Mouse (Mus musculus): ENCODE measurements around the gene Igsf10. TPM values are rescaled to one million over a fixed set of nuclear protein-coding genes. Genes with fewer than 3 reads are reported as not detected.

The Igsf10 gene
- polyA plus RNA-seq, 1 experiment from 2014 or later, result 2.8 TPM

- TF ChIP-seq EP300 (IDR thresholded peaks at IDR 0.05), result no peak
- no peak for TF ChIP-seq CTCF (IDR thresholded peaks at IDR 0.05)
- Histone ChIP-seq H3K9ac (replicated peaks; ENCODE audit: low read depth) (no peak overlapping the region), H3K4me1 (ENCODE audit: insufficient read depth, low read depth, low read length) (no peaks in the 10 kb centered on the region), H3K36me3 (ENCODE audit: insufficient read depth, low read length) (no peaks in the 10 kb centered on the region), H3K9me3 (ENCODE audit: low read length) (no peaks in the 10 kb centered on the region), H3K27me3 (replicated peaks; ENCODE audit: insufficient read depth, low read length) (no peaks in the 10 kb centered on the region), H3K27ac (ENCODE audit: low read length) (no peak overlapping the region), H3K4me2 (replicated peaks; ENCODE audit: low read depth, low read length) (no peak overlapping the region), H3K4me3 (ENCODE audit: low read depth, low read length) (no peak overlapping the region)
- DNase-seq (ENCODE audit: low spot score), result no peak
- WGBS, result 32% methylated on average over 3 of the region's 3 CpGs
- no peak for ATAC-seq
Observed at GRCm38 (mm10) chr3:59277502-59278253, 66.5 kb downstream of the Igsf10 start.

DNA sequence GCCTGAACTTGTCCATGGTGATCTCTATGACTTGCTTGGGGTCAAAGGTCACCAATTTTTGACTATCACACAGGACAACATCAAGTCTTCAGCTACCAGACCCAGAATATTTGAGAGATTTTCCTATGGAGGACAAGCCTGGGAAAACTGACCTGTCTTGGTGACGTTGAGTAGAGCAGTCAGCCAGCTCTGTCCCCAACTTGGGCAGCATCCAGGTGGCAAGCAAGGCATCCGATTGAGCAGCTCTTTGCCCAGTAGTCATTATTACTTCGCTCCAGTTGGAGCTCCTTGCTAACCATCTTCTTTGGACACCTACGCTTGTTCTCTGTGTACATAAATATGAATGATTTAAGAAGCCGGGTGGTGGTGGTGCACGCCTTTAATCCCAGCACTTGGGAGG lies 73.4 kb downstream of the Igsf10 start:
- H3K4me1 ChIP-seq (ENCODE audit: insufficient read depth, low read depth, low read length), result no peaks in the 10 kb centered on the region
- WGBS, result 92% methylated on average over 6 of the region's 6 CpGs
- DNase-seq (ENCODE audit: low spot score), result no peak

More for the DNA sequence above, 73.4 kb downstream of the Igsf10 start:
- TF ChIP-seq EP300 (IDR thresholded peaks at IDR 0.05), result no peak
- no peak for TF ChIP-seq CTCF (IDR thresholded peaks at IDR 0.05)
- no peaks in the 10 kb centered on the region for H3K36me3 ChIP-seq (ENCODE audit: insufficient read depth, low read length)
- H3K4me2 ChIP-seq (replicated peaks; ENCODE audit: low read depth, low read length), result no peak overlapping the region
- ATAC-seq, result no peak
- no peak overlapping the region for H3K27ac ChIP-seq (ENCODE audit: low read length)
- no peaks in the 10 kb centered on the region for H3K27me3 ChIP-seq (replicated peaks; ENCODE audit: insufficient read depth, low read length)
- H3K9me3 ChIP-seq (ENCODE audit: low read length), result no peaks in the 10 kb centered on the region
- H3K4me3 ChIP-seq (ENCODE audit: low read depth, low read length), result no peak overlapping the region
- H3K9ac ChIP-seq (replicated peaks; ENCODE audit: low read depth), result no peak overlapping the region

Other genes starting within 250 kb of the Igsf10 start
- gene Gpr171, start 242.6 kb downstream of the Igsf10 start, polyA plus RNA-seq (2015; fragmentation: Nextera tagmentation; extraction: Ambion mirVana), result 0.68 and 1.1 TPM in 2 replicates
- gene P2ry14, start 190.8 kb downstream of the Igsf10 start, polyA plus RNA-seq (2015; fragmentation: Nextera tagmentation; extraction: Ambion mirVana), result 65.2 and 68.4 TPM in 2 replicates
- gene Gpr87, start 149.3 kb downstream of the Igsf10 start, polyA plus RNA-seq (2015; fragmentation: Nextera tagmentation; extraction: Ambion mirVana), result not detected in 2 replicates
- gene P2ry13, start 133.5 kb downstream of the Igsf10 start, polyA plus RNA-seq (2015; fragmentation: Nextera tagmentation; extraction: Ambion mirVana), result 2.6 and 2.7 TPM in 2 replicates
- 3.8 and 4.6 TPM in 2 replicates for gene P2ry12, start 81.5 kb downstream of the Igsf10 start, polyA plus RNA-seq (2015; fragmentation: Nextera tagmentation; extraction: Ambion mirVana)

Measured in lung, postnatal 0 days (tissue).